Mouse (Mus musculus): ENCODE measurements around the gene Acta2.

GRCm38 (mm10) chr19:34299229-34299628, 43.8 kb upstream of the Acta2 start:
- no peak for TF ChIP-seq CTCF (IDR thresholded peaks at IDR 0.05; ENCODE audit: low read depth)
- no peak for TF ChIP-seq EP300 (optimal IDR thresholded peaks at IDR 0.05)
